ENCODE assay signal across 22 mouse cellular contexts in the genomic region with DNA sequence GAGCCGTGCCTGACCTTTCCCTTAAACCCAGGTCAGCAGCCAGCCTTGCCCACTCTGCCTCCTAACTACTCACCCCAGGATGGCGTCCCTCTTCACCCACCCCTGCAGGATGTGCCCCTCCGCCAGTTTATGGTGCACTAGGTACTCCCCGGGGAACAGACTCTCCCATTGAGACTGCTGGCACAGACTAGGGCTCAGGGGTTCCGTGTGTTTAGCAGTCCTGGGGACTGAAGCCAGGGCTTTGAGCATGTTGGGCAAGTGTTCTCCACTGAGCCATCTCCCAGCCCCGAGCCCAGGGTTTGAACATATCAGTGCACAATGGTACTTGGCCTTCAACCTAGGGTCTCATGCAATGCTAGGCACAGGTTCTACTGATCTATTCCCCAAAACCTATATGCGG. TPM values are rescaled to one million over a fixed set of nuclear protein-coding genes. Genes with fewer than 3 reads are reported as not detected.
"Had no signal": no experiment of that assay in that cellular context is flagged by ENCODE, and none has a peak within 500 bp of the region (broad histone marks: within the 10 kb centered on the region; RNA-seq: fewer than 3 reads in every experiment).

No protein-coding gene starts in this region.

- H3K36me3 ChIP-seq: lung, embryonic 15.5 days; midbrain, embryonic 10.5 days; midbrain, embryonic 12.5 days; neural tube, embryonic 13.5 days; neural tube, embryonic 15.5 days had no signal

- DNase-seq: lung, adult 2 months; lung, postnatal 14 days; lung, postnatal 36 days; midbrain, embryonic 14.5 days; retina, postnatal 1 day; right cerebral cortex, adult 18-20 months; right cerebral cortex, postnatal 25 days; right cerebral cortex, postnatal 4 days; spleen, adult 18-20 months; thymus, adult 18-20 months; thymus, postnatal 14 days; thymus, postnatal 36 days had no signal

- H3K27ac ChIP-seq: lung, embryonic 15.5 days; midbrain, embryonic 10.5 days; midbrain, embryonic 12.5 days; neural tube, embryonic 13.5 days; neural tube, embryonic 15.5 days had no signal

- H3K4me3 ChIP-seq: lung, embryonic 15.5 days; midbrain, embryonic 10.5 days; midbrain, embryonic 12.5 days; neural tube, embryonic 13.5 days; neural tube, embryonic 15.5 days had no signal

- H3K9ac ChIP-seq: lung, embryonic 15.5 days; midbrain, embryonic 12.5 days; neural tube, embryonic 13.5 days; neural tube, embryonic 15.5 days had no signal

- H3K27me3 ChIP-seq: lung, embryonic 15.5 days; neural tube, embryonic 13.5 days; neural tube, embryonic 15.5 days had no signal

- ATAC-seq: lung, postnatal 0 days; midbrain, embryonic 16.5 days had no signal

- H3K4me2 ChIP-seq: lung, embryonic 15.5 days; midbrain, embryonic 12.5 days; neural tube, embryonic 13.5 days; neural tube, embryonic 15.5 days had no signal

- H3K9me3 ChIP-seq: lung, embryonic 15.5 days; midbrain, embryonic 10.5 days; midbrain, embryonic 12.5 days; neural tube, embryonic 13.5 days; neural tube, embryonic 15.5 days had no signal

RNA-seq across cellular contexts. Expression of gene Osgin1, which starts 1.6 kb away (rescaled TPM):
- total RNA-seq: megakaryocyte-erythroid progenitor cell, adult 5-6 weeks had no signal
- polyA plus RNA-seq: midbrain, embryonic 14.5 days; neural tube, embryonic 13.5 days had no signal

RNA-seq across cellular contexts. Expression of gene Necab2, which starts 11.0 kb away (rescaled TPM):
- total RNA-seq: megakaryocyte, adult 5-6 weeks; megakaryocyte-erythroid progenitor cell, adult 5-6 weeks had no signal
- polyA plus RNA-seq: myocyte had no signal
